Mouse (Mus musculus) hindbrain, embryonic 11.5 days (tissue): ENCODE data around the gene Rnf2. TPM values are rescaled to one million over a fixed set of nuclear protein-coding genes. Genes with fewer than 3 reads are reported as not detected.

Experiments
- ATAC-seq: fragments of 200-750 bp; cut with Nextera tagmentation; 2 replicates; pipeline ENCODE4 v1.8.0; 2017; ENCODE audit warnings: mild to moderate bottlenecking, moderate TSS enrichment, moderate library complexity; ENCODE audit not compliant: low FRiP score
- DNase-seq: peaks from one replicate; pipeline ENCODE4 v3.0.0-alpha.2; 2015; ENCODE audit warnings: low spot score
- H3K27ac ChIP-seq: fragments of 300-500 bp; sonication (generic); 2 replicates; pipeline ENCODE4 v1.5.1; 2014; ENCODE audit warnings: mild to moderate bottlenecking, low read depth, low read length
- H3K27me3 ChIP-seq: fragments of 300-500 bp; sonication (generic); 2 replicates; pipeline ENCODE4 v1.6.1; 2014; ENCODE audit warnings: mild to moderate bottlenecking, low read length, moderate library complexity, mixed read lengths; ENCODE audit not compliant: control insufficient read depth, insufficient read depth
- H3K36me3 ChIP-seq: fragments of 300-500 bp; sonication (generic); 2 replicates; pipeline ENCODE4 v1.6.1; 2014; ENCODE audit warnings: mild to moderate bottlenecking, low read length, moderate library complexity, mixed read lengths; ENCODE audit not compliant: control insufficient read depth, insufficient read depth
- H3K4me1 ChIP-seq: fragments of 300-500 bp; sonication (generic); replicated peaks from 2 replicates; pipeline ENCODE4 v1.6.1; 2014; ENCODE audit warnings: low read length, mixed read lengths; ENCODE audit not compliant: control insufficient read depth, insufficient read depth
- H3K4me2 ChIP-seq: fragments of 300-500 bp; sonication (generic); replicated peaks from 2 replicates; pipeline ENCODE4 v1.6.1; 2014; ENCODE audit warnings: mild to moderate bottlenecking, low read depth, low read length
- H3K4me3 ChIP-seq: fragments of 300-500 bp; sonication (generic); 2 replicates; pipeline ENCODE4 v1.5.1; 2014; ENCODE audit warnings: low read depth, low read length
- H3K9ac ChIP-seq: fragments of 300-500 bp; sonication (generic); 2 replicates; pipeline ENCODE4 v1.6.1; 2014; ENCODE audit warnings: low read depth, low read length
- H3K9me3 ChIP-seq: fragments of 300-500 bp; sonication (generic); 2 replicates; pipeline ENCODE4 v1.6.1; 2016; ENCODE audit warnings: low read length; ENCODE audit not compliant: control insufficient read depth
- WGBS: fragments of 180-500 bp; shearing (Covaris S2); extraction: QIAGEN DNeasy Blood & Tissue Kit; methylation state at CpG from one replicate; pipeline ENCODE4 v1.1.7; 2014; 5-methylcytosine and 5-hydroxymethylcytosine counted together
- polyA plus RNA-seq: library from polyadenylated mRNA; unstranded; fragments of >200 nt; fragmentation: Nextera tagmentation; extraction: Ambion mirVana; gene quantifications from 2 replicates; pipeline ENCODE4 v1.2.1, GENCODE M21; 2014

Gene Rnf2
- polyA plus RNA-seq, 1 experiment from 2014 or later = 149 TPM

DNA sequence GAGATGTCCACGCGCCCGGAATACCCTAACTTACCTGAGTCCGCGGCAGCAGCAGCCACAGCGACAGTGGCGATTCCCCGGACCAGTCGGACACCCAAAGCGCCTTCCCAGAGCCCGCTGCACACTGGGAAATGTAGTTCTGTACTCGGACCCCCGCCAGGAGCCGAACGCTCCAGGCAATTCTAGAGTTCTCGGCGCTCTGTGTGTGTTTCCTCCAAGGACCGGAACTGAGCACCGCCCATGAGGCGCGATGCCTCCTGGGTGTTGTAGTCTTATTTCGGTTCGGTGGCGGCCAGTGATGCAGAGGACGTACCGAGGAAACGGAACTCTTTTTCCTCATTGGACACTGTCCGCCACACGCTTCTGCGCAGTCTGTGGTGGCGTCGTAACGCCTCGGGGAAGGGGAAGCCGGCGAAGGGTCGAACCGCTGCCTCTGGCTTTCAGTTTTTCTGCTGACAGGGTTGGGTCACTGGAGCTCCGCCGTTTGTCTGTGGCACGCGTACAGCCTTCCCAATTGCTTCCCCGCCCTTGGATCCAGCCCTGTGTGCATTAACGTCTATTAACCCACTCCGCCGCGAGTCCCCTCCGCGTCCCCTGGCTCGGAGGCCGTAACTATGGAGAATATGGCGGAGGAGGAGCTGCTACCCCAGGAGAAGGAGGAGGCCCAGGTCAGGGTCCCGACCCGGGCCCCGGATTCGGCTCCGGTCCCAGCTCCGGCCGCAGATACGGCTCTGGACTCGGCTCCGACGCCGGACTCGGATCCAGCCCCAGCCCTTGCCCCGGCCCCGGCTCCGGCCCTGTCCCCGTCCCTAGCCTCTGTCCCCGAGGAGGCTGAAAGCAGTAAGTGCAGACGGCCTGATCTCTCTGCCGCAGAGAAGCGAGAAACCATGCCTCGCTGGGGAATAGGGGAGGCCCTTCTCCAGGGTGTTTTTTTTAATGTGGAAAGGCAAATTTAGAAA lies 72.2 kb downstream of the Rnf2 start, which contains the start of the genes Swt1 and Trmt1l:
Gene Swt1 (minus strand): TSS at position 193 of the 959 bp plus-strand sequence.
Gene Trmt1l (plus strand): TSS at position 280 of the 959 bp plus-strand sequence.
- H3K36me3 ChIP-seq = no peaks in the 10 kb centered on the region
- H3K4me1 ChIP-seq = peaks cover 4% of the 10 kb centered on the region; the same call in 1 of the 2 replicates
- peak; percentile 99 for ATAC-seq
- H3K9ac ChIP-seq = peak within 1 kb of the TSS; percentile 86
- peak; percentile 99 for DNase-seq
- H3K27me3 ChIP-seq = no peaks in the 10 kb centered on the region
- under 1% methylated on average over 74 of the region's 74 CpGs for WGBS
- peak within 1 kb of the TSS; percentile 51 for H3K4me2 ChIP-seq
- peak within 1 kb of the TSS; percentile 97 for H3K27ac ChIP-seq
- H3K4me3 ChIP-seq = peak within 1 kb of the TSS; percentile 92
- no peaks in the 10 kb centered on the region for H3K9me3 ChIP-seq

DNA sequence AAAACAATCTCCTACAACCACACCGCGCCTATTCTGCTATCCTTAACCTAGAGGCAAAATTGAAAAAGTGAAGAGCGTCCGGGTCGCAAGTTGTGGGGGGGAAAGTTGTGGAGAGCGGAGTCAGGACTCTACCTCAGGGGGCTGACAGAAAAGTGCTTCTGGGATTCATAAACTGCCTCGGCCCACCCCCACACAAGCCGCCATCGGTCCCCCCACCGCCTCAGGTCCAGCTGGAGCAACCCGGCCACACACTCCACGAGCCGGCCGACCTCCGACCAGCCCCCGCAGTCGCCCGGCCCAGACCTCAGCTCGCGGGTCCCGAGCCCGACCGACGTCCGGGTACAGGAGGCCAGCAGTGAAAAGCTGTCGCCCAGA lies 72.9 kb downstream of the Rnf2 start:
- peaks cover 4% of the 10 kb centered on the region; the same call in 1 of the 2 replicates for H3K4me1 ChIP-seq
- H3K9ac ChIP-seq = peak overlapping the region; percentile 72
- no peaks in the 10 kb centered on the region for H3K9me3 ChIP-seq
- H3K36me3 ChIP-seq = no peaks in the 10 kb centered on the region
- WGBS = under 1% methylated on average over 24 of the region's 26 CpGs
- peak overlapping the region; percentile 47; the same call in 1 of the 2 replicates for H3K27ac ChIP-seq
- ATAC-seq = peak; percentile 82
- DNase-seq = no peak
- peak overlapping the region; percentile 92 for H3K4me3 ChIP-seq
- H3K4me2 ChIP-seq = peak overlapping the region; percentile 46
- no peaks in the 10 kb centered on the region for H3K27me3 ChIP-seq

GRCm38 (mm10) chr1:151426947-151427600 lies 73.7 kb downstream of the Rnf2 start:
- peaks cover 4% of the 10 kb centered on the region; the same call in 1 of the 2 replicates for H3K4me1 ChIP-seq
- 37% methylated on average over 7 of the region's 7 CpGs for whole genome bisulfite sequencing
- H3K27ac ChIP-seq = no peak overlapping the region
- ATAC-seq (no peak), DNase-seq (no peak)
- no peaks in the 10 kb centered on the region for H3K9me3 ChIP-seq
- H3K27me3 ChIP-seq = no peaks in the 10 kb centered on the region
- H3K4me3 ChIP-seq = peak overlapping the region; percentile 92
- H3K4me2 ChIP-seq = peak overlapping the region; percentile 46
- H3K36me3 ChIP-seq = no peaks in the 10 kb centered on the region
- H3K9ac ChIP-seq = peak overlapping the region; percentile 72

GRCm38 (mm10) chr1:151422178-151422577 lies 78.6 kb downstream of the Rnf2 start:
- Histone ChIP-seq H3K4me3 (no peak overlapping the region), H3K9me3 (no peaks in the 10 kb centered on the region), H3K4me1 (peaks cover 3% of the 10 kb centered on the region; the same call in 1 of the 2 replicates), H3K36me3 (no peaks in the 10 kb centered on the region), H3K27ac (no peak overlapping the region), H3K9ac (no peak overlapping the region), H3K27me3 (no peaks in the 10 kb centered on the region), H3K4me2 (no peak overlapping the region)
- WGBS = 90% methylated on average over 3 of the region's 3 CpGs
- DNase-seq (no peak), ATAC-seq (no peak)

GRCm38 (mm10) chr1:151409827-151410226 lies 90.9 kb downstream of the Rnf2 start:
- no peak overlapping the region for H3K4me3 ChIP-seq
- H3K36me3 ChIP-seq = no peaks in the 10 kb centered on the region
- H3K4me2 ChIP-seq = no peak overlapping the region
- H3K9ac ChIP-seq = no peak overlapping the region
- DNase-seq (no peak), ATAC-seq (no peak)
- no peaks in the 10 kb centered on the region for H3K4me1 ChIP-seq
- H3K27ac ChIP-seq = no peak overlapping the region
- 88% methylated on average over 3 of the region's 3 CpGs for WGBS
- H3K27me3 ChIP-seq = no peaks in the 10 kb centered on the region
- no peaks in the 10 kb centered on the region for H3K9me3 ChIP-seq

Other genes with a start within 250 kb of the Rnf2 start
- gene Ivns1abp, start 156.5 kb downstream of the Rnf2 start, polyA plus RNA-seq = 340 and 415 TPM in 2 replicates
- gene Swt1, start 72.5 kb downstream of the Rnf2 start, polyA plus RNA-seq = 23.7 and 27.6 TPM in 2 replicates
- gene Trmt1l, start 72.4 kb downstream of the Rnf2 start, polyA plus RNA-seq = 59.3 and 63.8 TPM in 2 replicates
- gene Fam129a, start 70.2 kb upstream of the Rnf2 start, polyA plus RNA-seq = 0.60 and 0.93 TPM in 2 replicates